Mouse (Mus musculus): ENCODE measurements around the gene Hoxd12.

DNA sequence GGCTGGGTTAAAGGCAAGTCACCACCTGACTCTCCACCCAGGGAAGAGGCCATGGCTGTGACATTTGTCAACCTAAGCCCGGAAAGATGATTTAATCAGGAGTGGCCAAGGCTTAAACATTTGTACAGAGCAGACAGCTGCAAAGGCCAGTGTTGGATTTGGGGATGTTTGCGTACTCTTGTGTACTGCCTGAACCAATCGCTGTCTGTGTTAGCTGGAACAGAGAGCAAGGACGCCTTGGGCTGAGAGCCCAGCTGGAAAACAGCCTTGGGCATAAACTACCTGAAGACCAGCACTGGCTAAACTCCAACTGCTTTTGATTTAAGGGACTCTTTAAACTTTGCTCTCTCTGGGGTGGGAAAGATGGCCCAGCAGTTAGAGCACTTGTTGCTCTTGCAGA lies 33.9 kb downstream of the Hoxd12 start:
- TF ChIP-seq POLR2A (IDR thresholded peaks at IDR 0.05; ENCODE audit: extremely low read depth, insufficient read depth, low read length) (no peak), CTCF (IDR thresholded peaks at IDR 0.05; ENCODE audit: extremely low read depth, insufficient read depth, low read length) (no peak)

All from cortical plate, adult 2 months (tissue).